Mouse (Mus musculus) liver, adult 2 months (tissue): ENCODE results near the gene Map3k11. TPM values are rescaled to one million over a fixed set of nuclear protein-coding genes. Genes with fewer than 3 reads are reported as not detected.

Experiments used
- DNase-seq: peaks from one replicate; pipeline ENCODE4 v3.0.0-alpha.2; 2011; ENCODE audit warnings: low read depth, low spot score; ENCODE audit errors: extremely low read depth
- H3K27ac ChIP-seq: fragments of 200-500 bp; replicated peaks from 2 replicates; pipeline ENCODE4 v1.5.1; 2012; ENCODE audit warnings: low read depth, mild to moderate bottlenecking, control low read depth, inconsistent platforms, low read length; ENCODE audit not compliant: insufficient read depth
- H3K27me3 ChIP-seq: fragments of 200-500 bp; 2 replicates; pipeline ENCODE4 v1.6.1; 2012; ENCODE audit warnings: mild to moderate bottlenecking, moderate library complexity, low read length, inconsistent platforms; ENCODE audit not compliant: control insufficient read depth, insufficient read depth
- H3K36me3 ChIP-seq: fragments of 200-500 bp; 2 replicates; pipeline ENCODE4 v1.6.1; 2012; ENCODE audit warnings: low read length, inconsistent platforms; ENCODE audit not compliant: control insufficient read depth, insufficient read depth
- H3K4me1 ChIP-seq: fragments of 200-500 bp; 2 replicates; pipeline ENCODE4 v1.6.1; 2011; ENCODE audit warnings: low read length; ENCODE audit not compliant: control insufficient read depth, insufficient read depth
- H3K4me3 ChIP-seq: fragments of 200-500 bp; 2 replicates; pipeline ENCODE4 v1.5.1; 2011; ENCODE audit warnings: low read depth, mild to moderate bottlenecking, control low read depth, low read length, moderate library complexity; ENCODE audit not compliant: insufficient read depth
- H3K79me2 ChIP-seq: fragments of 200-500 bp; 2 replicates; pipeline ENCODE4 v1.6.1; 2012; ENCODE audit warnings: inconsistent platforms, mild to moderate bottlenecking, low read length, moderate library complexity; ENCODE audit not compliant: control insufficient read depth, insufficient read depth
- H3K9ac ChIP-seq: fragments of 200-500 bp; 2 replicates; pipeline ENCODE4 v1.6.1; 2012; ENCODE audit warnings: low read depth, mild to moderate bottlenecking, control low read depth, inconsistent platforms, low read length
- CTCF ChIP-seq: fragments of 200-500 bp; IDR thresholded peaks from 2 replicates; pipeline ENCODE4 v1.5.1; 2011; ENCODE audit warnings: low read depth, low read length, control low read depth
- POLR2A ChIP-seq: fragments of 200-500 bp; IDR thresholded peaks from 2 replicates; pipeline ENCODE4 v1.6.1; 2011; ENCODE audit warnings: low read length, control low read depth; ENCODE audit not compliant: insufficient read depth; ENCODE audit errors: extremely low read depth
- WGBS: fragments of 180-500 bp; shearing (Covaris S2); methylation state at CpG from one replicate; pipeline ENCODE4 v1.1.7; 2018; 5-methylcytosine and 5-hydroxymethylcytosine counted together
- polyA plus RNA-seq: library from polyadenylated mRNA; depleted of rRNA; stranded (reverse); fragments of >200 nt; gene quantifications from 2 replicates; pipeline ENCODE4 v1.2.3, GENCODE M21; 2012; rRNA removed
- total RNA-seq: library from RNA; depleted of rRNA; stranded (reverse); fragments of >200 nt; gene quantifications from 2 replicates; pipeline ENCODE4 v1.2.3, GENCODE M21; 2014; rRNA removed

Gene Map3k11
- total RNA-seq (10.2 and 16.4 TPM in 2 replicates), polyA plus RNA-seq (46.2 and 53.6 TPM in 2 replicates)

GRCm38 (mm10) chr19:5688200-5689087 lies at the start of gene Map3k11, which contains the start of gene Pcnx3:
Map3k11 (plus strand) TSS chr19:5688742.
Pcnx3 (minus strand) TSS chr19:5688908.
- no peaks in the 10 kb centered on the region; the same call in 1 of the 2 replicates for H3K36me3 ChIP-seq
- peak within 1 kb of the TSS; percentile 89 for H3K4me3 ChIP-seq
- peak within 1 kb of the TSS; percentile 90 for H3K27ac ChIP-seq
- peak within 1 kb of the TSS; percentile 85 for H3K9ac ChIP-seq
- H3K27me3 ChIP-seq = no peaks in the 10 kb centered on the region
- H3K4me1 ChIP-seq = peaks cover 22% of the 10 kb centered on the region
- under 1% methylated on average over 69 of the region's 69 CpGs for WGBS
- TF ChIP-seq CTCF = no peak
- 0 out of 2 replicates have a peak, but pooled peaks have one; percentile 30 for TF ChIP-seq POLR2A
- peak; percentile 99 for DNase-seq
- peaks cover 23% of the 10 kb centered on the region for H3K79me2 ChIP-seq

- Histone ChIP-seq H3K4me3 (no peak overlapping the region), H3K27ac (no peak overlapping the region), H3K4me1 (peaks cover 19% of the 10 kb centered on the region), H3K27me3 (no peaks in the 10 kb centered on the region), H3K9ac (no peak overlapping the region), H3K36me3 (peaks cover 48% of the 10 kb centered on the region), H3K79me2 (peaks cover 7% of the 10 kb centered on the region; the same call in 1 of the 2 replicates)
- WGBS = 80% methylated on average over 9 of the region's 9 CpGs
- no peak for DNase-seq
- no peak for TF ChIP-seq POLR2A
- TF ChIP-seq CTCF = no peak
Observed at GRCm38 (mm10) chr19:5640339-5640738, 48.2 kb upstream of the Map3k11 start.

- TF ChIP-seq POLR2A (no peak), CTCF (no peak)
- H3K4me1 ChIP-seq = peaks cover 18% of the 10 kb centered on the region
- no peaks in the 10 kb centered on the region for H3K27me3 ChIP-seq
- no peak overlapping the region for H3K9ac ChIP-seq
- no peak for DNase-seq
- H3K79me2 ChIP-seq = peaks cover 7% of the 10 kb centered on the region; the same call in 1 of the 2 replicates
- H3K4me3 ChIP-seq = no peak overlapping the region
- H3K36me3 ChIP-seq = peaks cover 55% of the 10 kb centered on the region
- no peak overlapping the region for H3K27ac ChIP-seq
- WGBS = 85% methylated on average over 17 of the region's 17 CpGs
Observed at GRCm38 (mm10) chr19:5641021-5641420, 47.5 kb upstream of the Map3k11 start.

GRCm38 (mm10) chr19:5641641-5642040 lies 46.9 kb upstream of the Map3k11 start:
- Histone ChIP-seq H3K27ac (no peak overlapping the region), H3K27me3 (no peaks in the 10 kb centered on the region), H3K9ac (no peak overlapping the region), H3K4me3 (no peak overlapping the region), H3K79me2 (peaks cover 7% of the 10 kb centered on the region; the same call in 1 of the 2 replicates), H3K4me1 (peaks cover 15% of the 10 kb centered on the region), H3K36me3 (peaks cover 56% of the 10 kb centered on the region)
- WGBS = 91% methylated on average over 8 of the region's 8 CpGs
- TF ChIP-seq POLR2A = no peak
- no peak for TF ChIP-seq CTCF
- no peak for DNase-seq

GRCm38 (mm10) chr19:5645280-5645679 lies 43.3 kb upstream of the Map3k11 start:
- Histone ChIP-seq H3K36me3 (peaks cover 41% of the 10 kb centered on the region), H3K4me1 (peaks cover 17% of the 10 kb centered on the region), H3K27ac (no peak overlapping the region), H3K4me3 (no peak overlapping the region), H3K27me3 (no peaks in the 10 kb centered on the region), H3K79me2 (no peaks in the 10 kb centered on the region), H3K9ac (no peak overlapping the region)
- 97% methylated on average over 9 of the region's 9 CpGs for WGBS
- TF ChIP-seq POLR2A (no peak), CTCF (no peak)
- no peak for DNase-seq
